In genomic region chr10:79779784-79780663, GRCm38 (mm10) we compare ENCODE assay signal across 8 mouse cellular contexts. TPM values are rescaled to one million over a fixed set of nuclear protein-coding genes. Genes with fewer than 3 reads are reported as not detected.
DNase-seq lines count a peak whose midpoint lies in the region; ATAC-seq and TF ChIP-seq lines count a peak whose summit lies in the region.

No protein-coding gene starts in this region.

- peak overlapping the region; percentile 49 for H3K4me3 ChIP-seq in heart, embryonic 12.5 days
- peak overlapping the region; percentile 42 for H3K4me3 ChIP-seq in kidney, postnatal 0 days (replicated peaks; ENCODE audit: low read depth, low read length)
- peak overlapping the region; percentile 46 for H3K4me3 ChIP-seq in liver, embryonic 11.5 days (ENCODE audit: low read depth, low read length)
- peak overlapping the region; percentile 38 for H3K4me3 ChIP-seq in stomach, embryonic 14.5 days (ENCODE audit: low read depth, low read length)

- peak; percentile 89 for TF ChIP-seq CTCF in kidney, postnatal 0 days (IDR thresholded peaks at IDR 0.05; ENCODE audit: low read depth)

- DNase-seq in B cell, adult 2 months, result peak; percentile 98
- DNase-seq in brain, embryonic 18.5 days (ENCODE audit: low read depth, low spot score), result peak; percentile 90
- DNase-seq in kidney, postnatal 0 days (ENCODE audit: low spot score), result peak; percentile 98
- peak; percentile 98 for DNase-seq in liver, embryonic 11.5 days (ENCODE audit: low spot score)
- peak; percentile 96 for DNase-seq in naive thymus-derived CD4-positive, alpha-beta T cell, adult 2 months (ENCODE audit: low read depth)

- peaks cover 55% of the 10 kb centered on the region for H3K27me3 ChIP-seq in heart, embryonic 12.5 days (replicated peaks)
- no peaks in the 10 kb centered on the region for H3K27me3 ChIP-seq in kidney, postnatal 0 days (ENCODE audit: insufficient read depth, low read length)
- peaks cover 49% of the 10 kb centered on the region for H3K27me3 ChIP-seq in liver, embryonic 11.5 days (replicated peaks; ENCODE audit: control insufficient read depth, insufficient read depth, low read length)
- no peaks in the 10 kb centered on the region for H3K27me3 ChIP-seq in stomach, embryonic 14.5 days (ENCODE audit: control insufficient read depth, insufficient read depth, low read length)

- H3K27ac ChIP-seq in heart, embryonic 12.5 days (ENCODE audit: poor library complexity, severe bottlenecking), result no peak overlapping the region
- H3K27ac ChIP-seq in kidney, postnatal 0 days, result peak overlapping the region; percentile 44; the same call in 1 of the 2 replicates
- H3K27ac ChIP-seq in liver, embryonic 11.5 days (ENCODE audit: low read depth, low read length), result no peak overlapping the region
- H3K27ac ChIP-seq in stomach, embryonic 14.5 days (ENCODE audit: low read length), result peak overlapping the region; percentile 39

- peak overlapping the region; percentile 83 for H3K4me2 ChIP-seq in heart, embryonic 12.5 days
- peak overlapping the region; percentile 89 for H3K4me2 ChIP-seq in kidney, postnatal 0 days (ENCODE audit: low read length)
- H3K4me2 ChIP-seq in liver, embryonic 11.5 days, result peak overlapping the region; percentile 85
- H3K4me2 ChIP-seq in stomach, embryonic 14.5 days (replicated peaks; ENCODE audit: low read depth, low read length), result peak overlapping the region; percentile 80

- H3K36me3 ChIP-seq in heart, embryonic 12.5 days, result no peaks in the 10 kb centered on the region
- H3K36me3 ChIP-seq in kidney, postnatal 0 days (ENCODE audit: insufficient read depth, low read length), result no peaks in the 10 kb centered on the region
- H3K36me3 ChIP-seq in liver, embryonic 11.5 days (ENCODE audit: control insufficient read depth, insufficient read depth, low read length), result no peaks in the 10 kb centered on the region
- H3K36me3 ChIP-seq in stomach, embryonic 14.5 days (ENCODE audit: control insufficient read depth, insufficient read depth, low read length), result no peaks in the 10 kb centered on the region

- WGBS in heart, embryonic 12.5 days, result 1% methylated on average over 55 of the region's 55 CpGs
- 1% methylated on average over 55 of the region's 55 CpGs for WGBS in kidney, postnatal 0 days
- WGBS in liver, embryonic 11.5 days, result 2% methylated on average over 54 of the region's 55 CpGs
- WGBS in stomach, embryonic 14.5 days, result 1% methylated on average over 55 of the region's 55 CpGs

- ATAC-seq in erythroid progenitor cell, adult 5-6 weeks (replicated peaks; ENCODE audit: low FRiP score, poor library complexity, severe bottlenecking), result peak; percentile 78
- peak; percentile 90 for ATAC-seq in heart, embryonic 12.5 days (ENCODE audit: insufficient number of reproducible peaks, low FRiP score)
- peak; percentile 91 for ATAC-seq in kidney, postnatal 0 days (replicated peaks; ENCODE audit: low FRiP score, low read depth)
- ATAC-seq in liver, embryonic 11.5 days (replicated peaks; ENCODE audit: low FRiP score), result peak; percentile 88
- ATAC-seq in stomach, embryonic 14.5 days (ENCODE audit: insufficient number of reproducible peaks, insufficient read depth, low FRiP score, low read depth), result peak; percentile 90

- H3K4me1 ChIP-seq in heart, embryonic 12.5 days (replicated peaks), result peaks cover 35% of the 10 kb centered on the region
- peaks cover 21% of the 10 kb centered on the region; the same call in 1 of the 2 replicates for H3K4me1 ChIP-seq in kidney, postnatal 0 days (replicated peaks; ENCODE audit: insufficient read depth, low read length)
- peaks cover 20% of the 10 kb centered on the region for H3K4me1 ChIP-seq in liver, embryonic 11.5 days (replicated peaks; ENCODE audit: control insufficient read depth, insufficient read depth, low read length)
- peaks cover 30% of the 10 kb centered on the region for H3K4me1 ChIP-seq in stomach, embryonic 14.5 days (ENCODE audit: control insufficient read depth, insufficient read depth, low read length)

- H3K9ac ChIP-seq in heart, embryonic 12.5 days, result peak overlapping the region; percentile 39; the same call in 1 of the 2 replicates
- no peak overlapping the region for H3K9ac ChIP-seq in kidney, postnatal 0 days (ENCODE audit: low read depth, low read length)
- no peak overlapping the region for H3K9ac ChIP-seq in liver, embryonic 11.5 days (ENCODE audit: low read depth, low read length)
- H3K9ac ChIP-seq in stomach, embryonic 14.5 days (replicated peaks; ENCODE audit: low read depth, low read length), result 0 out of 2 replicates have a peak overlapping the region, but pooled peaks have one; percentile 10

- H3K9me3 ChIP-seq in heart, embryonic 12.5 days (replicated peaks), result peaks cover 3% of the 10 kb centered on the region
- no peaks in the 10 kb centered on the region for H3K9me3 ChIP-seq in kidney, postnatal 0 days (replicated peaks; ENCODE audit: low read length)
- H3K9me3 ChIP-seq in liver, embryonic 11.5 days (ENCODE audit: control insufficient read depth, low read length), result no peaks in the 10 kb centered on the region
- H3K9me3 ChIP-seq in stomach, embryonic 14.5 days (ENCODE audit: control insufficient read depth, low read depth, low read length), result no peaks in the 10 kb centered on the region

RNA-seq across cellular contexts. Expression of gene Fstl3, which starts 3.0 kb away (rescaled TPM):
- 5.4 TPM in 1 of 2 replicates, not detected in the other for total RNA-seq in erythroid progenitor cell, adult 5-6 weeks (2015; ENCODE audit: low replicate concordance)
- total RNA-seq in erythroid progenitor cell, adult 5-6 weeks (2017; ENCODE audit: low replicate concordance), result 0.38 and 1.3 TPM in 2 replicates
- polyA plus RNA-seq in heart, embryonic 12.5 days (2016; fragmentation: Nextera tagmentation; extraction: Ambion mirVana), result 21.1 and 21.9 TPM in 2 replicates
- 32.9 and 38.7 TPM in 2 replicates for polyA plus RNA-seq in kidney, postnatal 0 days (2015; fragmentation: Nextera tagmentation; extraction: Ambion mirVana)
- polyA plus RNA-seq in liver, embryonic 11.5 days (2014; fragmentation: Nextera tagmentation; extraction: Ambion mirVana), result 1.8 and 2.6 TPM in 2 replicates
- polyA plus RNA-seq in stomach, embryonic 14.5 days (2014; fragmentation: Nextera tagmentation; extraction: Ambion mirVana), result 8.7 and 9.0 TPM in 2 replicates

RNA-seq across cellular contexts. Expression of gene Prss57, which starts 10.7 kb away (rescaled TPM):
- total RNA-seq in erythroid progenitor cell, adult 5-6 weeks (2015; ENCODE audit: low replicate concordance), result 25.6 and 44.0 TPM in 2 replicates
- 1.1 and 6.5 TPM in 2 replicates for total RNA-seq in erythroid progenitor cell, adult 5-6 weeks (2017; ENCODE audit: low replicate concordance)
- polyA plus RNA-seq in heart, embryonic 12.5 days (2016; fragmentation: Nextera tagmentation; extraction: Ambion mirVana), result 0.24 TPM in 1 of 2 replicates, not detected in the other
- 0.04 and 0.06 TPM in 2 replicates for polyA plus RNA-seq in kidney, postnatal 0 days (2015; fragmentation: Nextera tagmentation; extraction: Ambion mirVana)
- polyA plus RNA-seq in liver, embryonic 11.5 days (2014; fragmentation: Nextera tagmentation; extraction: Ambion mirVana), result 1.5 and 1.7 TPM in 2 replicates
- polyA plus RNA-seq in stomach, embryonic 14.5 days (2014; fragmentation: Nextera tagmentation; extraction: Ambion mirVana), result not detected in 2 replicates

RNA-seq across cellular contexts. Expression of gene Rnf126, which starts 13.3 kb away (rescaled TPM):
- total RNA-seq in erythroid progenitor cell, adult 5-6 weeks (2015; ENCODE audit: low replicate concordance), result 40.0 and 58.7 TPM in 2 replicates
- 18.3 and 19.4 TPM in 2 replicates for total RNA-seq in erythroid progenitor cell, adult 5-6 weeks (2017; ENCODE audit: low replicate concordance)
- polyA plus RNA-seq in heart, embryonic 12.5 days (2016; fragmentation: Nextera tagmentation; extraction: Ambion mirVana), result 78.7 and 78.9 TPM in 2 replicates
- 74.5 and 82.4 TPM in 2 replicates for polyA plus RNA-seq in kidney, postnatal 0 days (2015; fragmentation: Nextera tagmentation; extraction: Ambion mirVana)
- polyA plus RNA-seq in liver, embryonic 11.5 days (2014; fragmentation: Nextera tagmentation; extraction: Ambion mirVana), result 105 and 119 TPM in 2 replicates
- 72.1 and 77.3 TPM in 2 replicates for polyA plus RNA-seq in stomach, embryonic 14.5 days (2014; fragmentation: Nextera tagmentation; extraction: Ambion mirVana)

RNA-seq across cellular contexts. Expression of gene Palm, which starts 13.3 kb away (rescaled TPM):
- 8.8 and 16.2 TPM in 2 replicates for total RNA-seq in erythroid progenitor cell, adult 5-6 weeks (2015; ENCODE audit: low replicate concordance)
- total RNA-seq in erythroid progenitor cell, adult 5-6 weeks (2017; ENCODE audit: low replicate concordance), result 2.0 and 9.2 TPM in 2 replicates
- 72.4 and 80.8 TPM in 2 replicates for polyA plus RNA-seq in heart, embryonic 12.5 days (2016; fragmentation: Nextera tagmentation; extraction: Ambion mirVana)
- polyA plus RNA-seq in kidney, postnatal 0 days (2015; fragmentation: Nextera tagmentation; extraction: Ambion mirVana), result 132 and 152 TPM in 2 replicates
- 27.6 and 28.6 TPM in 2 replicates for polyA plus RNA-seq in liver, embryonic 11.5 days (2014; fragmentation: Nextera tagmentation; extraction: Ambion mirVana)
- polyA plus RNA-seq in stomach, embryonic 14.5 days (2014; fragmentation: Nextera tagmentation; extraction: Ambion mirVana), result 67.0 and 78.0 TPM in 2 replicates

RNA-seq across cellular contexts. Expression of gene Fgf22, which starts 25.1 kb away (rescaled TPM):
- not detected in 2 replicates for total RNA-seq in erythroid progenitor cell, adult 5-6 weeks (2015; ENCODE audit: low replicate concordance)
- not detected in 2 replicates for total RNA-seq in erythroid progenitor cell, adult 5-6 weeks (2017; ENCODE audit: low replicate concordance)
- polyA plus RNA-seq in heart, embryonic 12.5 days (2016; fragmentation: Nextera tagmentation; extraction: Ambion mirVana), result 0.22 and 0.38 TPM in 2 replicates
- polyA plus RNA-seq in kidney, postnatal 0 days (2015; fragmentation: Nextera tagmentation; extraction: Ambion mirVana), result 0.11 and 0.36 TPM in 2 replicates
- 0.23 TPM in 1 of 2 replicates, not detected in the other for polyA plus RNA-seq in liver, embryonic 11.5 days (2014; fragmentation: Nextera tagmentation; extraction: Ambion mirVana)
- polyA plus RNA-seq in stomach, embryonic 14.5 days (2014; fragmentation: Nextera tagmentation; extraction: Ambion mirVana), result 0.29 and 0.39 TPM in 2 replicates

Comparison
In these comparisons a context has a peak if more than half of its experiments do, and no peak if none do; other contexts are left out.
1. H3K27ac ChIP-seq: peak in kidney, postnatal 0 days (single experiment) and stomach, embryonic 14.5 days (single experiment); none in heart, embryonic 12.5 days (single experiment) and liver, embryonic 11.5 days (single experiment).
2. H3K9ac ChIP-seq: peak in heart, embryonic 12.5 days (single experiment) and stomach, embryonic 14.5 days (single experiment); none in kidney, postnatal 0 days (single experiment) and liver, embryonic 11.5 days (single experiment).
3. Peak in every context shown above with its lines, with median percentiles within 50 percentile points of each other: DNase-seq, ATAC-seq, H3K4me2 ChIP-seq and H3K4me3 ChIP-seq.